Mouse (Mus musculus): ENCODE data around the gene Foxd2. TPM values are rescaled to one million over a fixed set of nuclear protein-coding genes. Genes with fewer than 3 reads are reported as not detected.

Foxd2 gene
- total and polyA plus RNA-seq, 3 experiments = 0.14 to 0.17 TPM; not detected in 1

GRCm38 (mm10) chr4:114900866-114901642, 7.6 kb downstream of the Foxd2 start:
- no peak for DNase-seq (ENCODE audit: extremely low read depth)
- no peaks in the 10 kb centered on the region for H3K4me1 ChIP-seq (ENCODE audit: control insufficient read depth in 1 of 2, insufficient read depth in 2 of 2)
- no peak overlapping the region for H3K27ac ChIP-seq (ENCODE audit: insufficient read depth, low read depth)
- H3K9ac ChIP-seq (ENCODE audit: insufficient read depth, low read depth) = no peak overlapping the region
- H3K9me3 ChIP-seq (replicated peaks; ENCODE audit: low read length) = peaks cover under 1% of the 10 kb centered on the region
- no peaks in the 10 kb centered on the region for H3K36me3 ChIP-seq (replicated peaks in 1 of 2; ENCODE audit: control insufficient read depth in 1 of 2, insufficient read depth in 1 of 2, low read length in 1 of 2)
- dilution Hi-C loops (cut with MboI; ENCODE audit: extremely low pct_ligation_motif_present, extremely low pct_unique_long_range_greater_than_20kb, low sequenced_read_pairs) (no loop called here), in situ Hi-C loops (cut with MboI; ENCODE audit: low pct_ligation_motif_present, low pct_unique_long_range_greater_than_20kb, low sequenced_read_pairs) (no loop called here)
- no peaks in the 10 kb centered on the region for H3K79me2 ChIP-seq (replicated peaks; ENCODE audit: control insufficient read depth, extremely low read depth, insufficient read depth, poor library complexity, severe bottlenecking)
- peaks cover 85% of the 10 kb centered on the region for H3K27me3 ChIP-seq (replicated peaks)
- H3K4me3 ChIP-seq (replicated peaks in 1 of 3; ENCODE audit: low read depth in 2 of 3, low read length in 2 of 3, poor library complexity in 1 of 3) = no peak overlapping the region
- TF ChIP-seq USF1 (IDR thresholded peaks at IDR 0.05; ENCODE audit: low read depth, low read length) = no peak
- TF ChIP-seq GABPA (IDR thresholded peaks at IDR 0.05; ENCODE audit: insufficient replicate concordance, low read depth, low read length) = no peak
- TF ChIP-seq CHD1 (IDR thresholded peaks at IDR 0.05; ENCODE audit: low read depth, low read length) = no peak
- TF ChIP-seq ZC3H11A (IDR thresholded peaks at IDR 0.05; ENCODE audit: low read depth, low read length) = no peak
- no peak for TF ChIP-seq USF2 (conservative IDR thresholded peaks at IDR 0.05; ENCODE audit: low read depth, low read length)
- no peak for TF ChIP-seq MAFK (IDR thresholded peaks at IDR 0.05; ENCODE audit: insufficient replicate concordance, low read length)
- no peak for TF ChIP-seq NELFE (IDR thresholded peaks at IDR 0.05; ENCODE audit: low read depth, low read length)
- no peak for TF ChIP-seq E2F4 (IDR thresholded peaks at IDR 0.05; ENCODE audit: insufficient replicate concordance, low read depth, low read length)
- no peak for TF ChIP-seq RAD21 (IDR thresholded peaks at IDR 0.05; ENCODE audit: low read depth, low read length)
- no peak for TF ChIP-seq ZKSCAN1 (IDR thresholded peaks at IDR 0.05; ENCODE audit: borderline replicate concordance, low read depth, low read length)
- TF ChIP-seq ETS1 (conservative IDR thresholded peaks at IDR 0.05; ENCODE audit: low read depth, low read length) = no peak
- TF ChIP-seq POLR2A (IDR thresholded peaks at IDR 0.05; ENCODE audit: low read depth, low read length) = no peak
- no peak for TF ChIP-seq SMC3 (IDR thresholded peaks at IDR 0.05; ENCODE audit: low read depth, low read length)
- no peak for TF ChIP-seq CTCF (conservative IDR thresholded peaks at IDR 0.05 in 1 of 2, IDR thresholded peaks at IDR 0.05 in 1 of 2; ENCODE audit: low read depth in 2 of 2, low read length in 2 of 2)
- no peak for TF ChIP-seq KAT2A (IDR thresholded peaks at IDR 0.05; ENCODE audit: insufficient replicate concordance, low read length)
- no peak for TF ChIP-seq MAX (IDR thresholded peaks at IDR 0.05; ENCODE audit: low read length)
- H3K4me2 ChIP-seq (ENCODE audit: insufficient read depth, low read depth, poor library complexity, severe bottlenecking) = no peak overlapping the region

DNA sequence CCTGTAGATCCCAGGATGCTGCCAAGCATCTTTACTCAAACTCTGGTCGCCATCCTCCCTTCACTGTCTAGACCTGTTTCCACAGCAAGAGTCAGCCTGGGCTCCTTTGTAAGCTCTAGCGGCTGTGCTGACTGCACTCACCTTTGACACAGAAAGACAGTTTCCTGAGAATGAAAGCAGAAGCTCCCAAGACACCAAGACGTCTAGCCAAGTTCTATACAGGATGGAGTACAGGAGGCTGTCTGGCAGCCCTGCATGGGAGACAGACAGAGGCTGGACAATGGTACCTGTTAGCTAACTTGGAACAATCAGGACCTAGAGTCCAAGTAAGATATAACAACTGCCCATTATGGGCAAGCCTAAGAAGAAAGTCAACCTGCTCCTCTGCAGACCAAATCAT, 8.8 kb downstream of the Foxd2 start:
- H3K4me3 ChIP-seq (replicated peaks in 1 of 3; ENCODE audit: low read depth in 2 of 3, low read length in 2 of 3, poor library complexity in 1 of 3) = no peak overlapping the region
- peaks cover 88% of the 10 kb centered on the region for H3K27me3 ChIP-seq (replicated peaks)
- TF ChIP-seq GABPA (IDR thresholded peaks at IDR 0.05; ENCODE audit: insufficient replicate concordance, low read depth, low read length) (no peak), TBP (conservative IDR thresholded peaks at IDR 0.05; ENCODE audit: low read depth, low read length) (no peak), TCF12 (IDR thresholded peaks at IDR 0.05; ENCODE audit: low read depth, low read length) (no peak), NRF1 (IDR thresholded peaks at IDR 0.05; ENCODE audit: low read depth, low read length) (no peak), EP300 (IDR thresholded peaks at IDR 0.05; ENCODE audit: low read length) (no peak), SMC3 (IDR thresholded peaks at IDR 0.05; ENCODE audit: low read depth, low read length) (no peak)
- no peaks in the 10 kb centered on the region for H3K9me3 ChIP-seq (replicated peaks; ENCODE audit: low read length)
- in situ Hi-C loops (cut with MboI; ENCODE audit: low pct_ligation_motif_present, low pct_unique_long_range_greater_than_20kb, low sequenced_read_pairs) (no loop called here), dilution Hi-C loops (cut with MboI; ENCODE audit: extremely low pct_ligation_motif_present, extremely low pct_unique_long_range_greater_than_20kb, low sequenced_read_pairs) (no loop called here)
- H3K79me2 ChIP-seq (replicated peaks; ENCODE audit: control insufficient read depth, extremely low read depth, insufficient read depth, poor library complexity, severe bottlenecking) = no peaks in the 10 kb centered on the region
- H3K36me3 ChIP-seq (replicated peaks in 1 of 2; ENCODE audit: control insufficient read depth in 1 of 2, insufficient read depth in 1 of 2, low read length in 1 of 2) = no peaks in the 10 kb centered on the region
- H3K4me2 ChIP-seq (ENCODE audit: insufficient read depth, low read depth, poor library complexity, severe bottlenecking) = no peak overlapping the region
- H3K27ac ChIP-seq (ENCODE audit: insufficient read depth, low read depth) = no peak overlapping the region
- no peak for DNase-seq (ENCODE audit: extremely low read depth)
- H3K4me1 ChIP-seq (ENCODE audit: control insufficient read depth in 1 of 2, insufficient read depth in 2 of 2) = no peaks in the 10 kb centered on the region
- H3K9ac ChIP-seq (ENCODE audit: insufficient read depth, low read depth) = no peak overlapping the region

All from CH12.LX (cell line).